Mouse (Mus musculus) myocyte (in vitro differentiated cells): Measurements from ENCODE around the gene Mab21l2. TPM values are rescaled to one million over a fixed set of nuclear protein-coding genes. Genes with fewer than 3 reads are reported as not detected.

Experiments used
- H3K27me3 ChIP-seq: one replicate; pipeline ENCODE4 v1.6.1; 2011; ENCODE audit not compliant: control insufficient read depth, insufficient read depth, insufficient read length
- H3K36me3 ChIP-seq: one replicate; pipeline ENCODE4 v1.6.1; 2011; ENCODE audit not compliant: control insufficient read depth, insufficient read depth
- H3K4me2 ChIP-seq: one replicate; pipeline ENCODE4 v1.6.1; 2011; ENCODE audit warnings: low read depth, control low read depth
- H3K4me3 ChIP-seq: one replicate; pipeline ENCODE4 v1.5.1; 2011; ENCODE audit warnings: mild to moderate bottlenecking, control low read depth, moderate library complexity
- H3K79me2 ChIP-seq: one replicate; pipeline ENCODE4 v1.6.1; 2011; ENCODE audit not compliant: control insufficient read depth, insufficient read depth
- H3ac ChIP-seq: one replicate; pipeline ENCODE4 v1.6.1; 2011; ENCODE audit not compliant: control insufficient read depth, insufficient read length
- CEBPB ChIP-seq: IDR thresholded peaks from 2 replicates; pipeline ENCODE4 v1.6.1; 2011; ENCODE audit warnings: mild to moderate bottlenecking, moderate library complexity; ENCODE audit not compliant: poor library complexity, insufficient read depth, severe bottlenecking
- E2F4 ChIP-seq: IDR thresholded peaks from one replicate; pipeline ENCODE4 v1.6.1; 2011; ENCODE audit warnings: mild to moderate bottlenecking, control low read depth, moderate library complexity; ENCODE audit not compliant: insufficient read depth
- MAX ChIP-seq: IDR thresholded peaks from one replicate; pipeline ENCODE4 v1.6.1; 2011; ENCODE audit warnings: low read depth, mild to moderate bottlenecking, control low read depth
- MYOD1 ChIP-seq, 3 experiments: IDR thresholded peaks; one replicate each; pipeline ENCODE4 v1.6.1; 2011; ENCODE audit warnings: control low read depth in 2 of 3, low read depth in 2 of 3, mild to moderate bottlenecking in 2 of 3, moderate library complexity in 1 of 3; ENCODE audit not compliant: insufficient read length in 2 of 3, control insufficient read depth in 1 of 3
- MYOG ChIP-seq, 3 experiments: IDR thresholded peaks; one replicate each; pipeline ENCODE4 v1.6.1; 2011; ENCODE audit warnings: control low read depth in 2 of 3, low read depth in 2 of 3, mild to moderate bottlenecking in 2 of 3; ENCODE audit not compliant: insufficient read length in 2 of 3, control insufficient read depth in 1 of 3, insufficient read depth in 1 of 3
- POLR2A ChIP-seq: IDR thresholded peaks from one replicate; pipeline ENCODE4 v1.6.1; 2011; ENCODE audit warnings: low read depth, mild to moderate bottlenecking, control low read depth, moderate library complexity; ENCODE audit not compliant: insufficient read length
- POLR2AphosphoS2 ChIP-seq: IDR thresholded peaks from one replicate; pipeline ENCODE4 v1.6.1; 2011; ENCODE audit warnings: low read depth, control low read depth; ENCODE audit not compliant: insufficient read length
- REST ChIP-seq: IDR thresholded peaks from one replicate; pipeline ENCODE4 v1.6.1; 2011; ENCODE audit warnings: mild to moderate bottlenecking, control low read depth, moderate library complexity; ENCODE audit not compliant: insufficient read depth, insufficient read length
- SRF ChIP-seq: IDR thresholded peaks from one replicate; pipeline ENCODE4 v1.6.1; 2011; ENCODE audit warnings: low read depth; ENCODE audit not compliant: control insufficient read depth, insufficient read length
- TCF12 ChIP-seq: IDR thresholded peaks from one replicate; pipeline ENCODE4 v1.6.1; 2011; ENCODE audit warnings: mild to moderate bottlenecking, control low read depth; ENCODE audit not compliant: poor library complexity, insufficient read depth, severe bottlenecking
- TCF3 ChIP-seq: IDR thresholded peaks from one replicate; pipeline ENCODE4 v1.6.1; 2011; ENCODE audit warnings: low read depth, control low read depth; ENCODE audit not compliant: insufficient read length
- USF1 ChIP-seq: IDR thresholded peaks from one replicate; pipeline ENCODE4 v1.6.1; 2011; ENCODE audit warnings: low read depth, mild to moderate bottlenecking, control low read depth, moderate library complexity
- polyA plus RNA-seq: library from polyadenylated mRNA; unstranded; fragments of >200 nt; fragmentation: generic; extraction: Trizol; gene quantifications from one replicate; pipeline ENCODE4 v1.2.1, GENCODE M21; 2012; ENCODE audit warnings: missing spikeins

Gene Mab21l2
- polyA plus RNA-seq, 1 experiment = not detected

- Histone ChIP-seq H3K27me3 (no peaks in the 10 kb centered on the region), H3ac (no peak overlapping the region), H3K36me3 (no peaks in the 10 kb centered on the region), H3K79me2 (no peaks in the 10 kb centered on the region), H3K4me3 (no peak overlapping the region), H3K4me2 (no peak overlapping the region)
- no peak for TF ChIP-seq MAX
- no peak for TF ChIP-seq USF1
- TF ChIP-seq TCF12 = no peak
- TF ChIP-seq SRF = no peak
- TF ChIP-seq CEBPB = no peak
- TF ChIP-seq POLR2AphosphoS2 = no peak
- no peak for TF ChIP-seq POLR2A
- TF ChIP-seq MYOG (IDR thresholded peaks at IDR 0.05; ENCODE audit: control insufficient read depth in 1 of 3, insufficient read depth in 1 of 3, insufficient read length in 2 of 3, low read depth in 2 of 3) = no peak
- TF ChIP-seq REST = no peak
- TF ChIP-seq TCF3 = no peak
These were observed 2.5 kb downstream of the Mab21l2 start for GRCm38 (mm10) chr3:86545945-86546344.

GRCm38 (mm10) chr3:86544785-86545184 lies 3.6 kb downstream of the Mab21l2 start:
- no peak overlapping the region for H3K4me3 ChIP-seq

GRCm38 (mm10) chr3:86541863-86542397 lies 6.5 kb downstream of the Mab21l2 start:
- no peaks in the 10 kb centered on the region for H3K36me3 ChIP-seq
- TF ChIP-seq SRF = no peak
- TF ChIP-seq POLR2AphosphoS2 = no peak
- no peak for TF ChIP-seq TCF12
- no peak for TF ChIP-seq CEBPB
- no peak for TF ChIP-seq E2F4
- TF ChIP-seq USF1 = no peak
- no peak for TF ChIP-seq MYOG (IDR thresholded peaks at IDR 0.05; ENCODE audit: control insufficient read depth in 1 of 3, insufficient read depth in 1 of 3, insufficient read length in 2 of 3, low read depth in 2 of 3)
- TF ChIP-seq MYOD1 (IDR thresholded peaks at IDR 0.05; ENCODE audit: control insufficient read depth in 1 of 3, insufficient read length in 2 of 3, low read depth in 2 of 3) = no peak
- no peak for TF ChIP-seq POLR2A
- no peak for TF ChIP-seq MAX
- TF ChIP-seq TCF3 = no peak
- TF ChIP-seq REST = no peak
- no peaks in the 10 kb centered on the region for H3K79me2 ChIP-seq
- H3ac ChIP-seq = no peak overlapping the region
- no peak overlapping the region for H3K4me2 ChIP-seq
- H3K27me3 ChIP-seq = no peaks in the 10 kb centered on the region
- no peak overlapping the region for H3K4me3 ChIP-seq

More at GRCm38 (mm10) chr3:86544785-86545184, 3.6 kb downstream of the Mab21l2 start:
- Histone ChIP-seq H3K27me3 (no peaks in the 10 kb centered on the region), H3K79me2 (no peaks in the 10 kb centered on the region), H3K36me3 (no peaks in the 10 kb centered on the region), H3ac (no peak overlapping the region), H3K4me2 (no peak overlapping the region)
- TF ChIP-seq USF1 (no peak), POLR2AphosphoS2 (no peak)

- H3K36me3 ChIP-seq = no peaks in the 10 kb centered on the region
- no peaks in the 10 kb centered on the region for H3K27me3 ChIP-seq
- no peaks in the 10 kb centered on the region for H3K79me2 ChIP-seq
- TF ChIP-seq MYOG (IDR thresholded peaks at IDR 0.05; ENCODE audit: control insufficient read depth in 1 of 3, insufficient read depth in 1 of 3, insufficient read length in 2 of 3, low read depth in 2 of 3) (no peak), CEBPB (no peak), TCF12 (no peak), SRF (no peak), USF1 (no peak), REST (no peak), TCF3 (no peak), MYOD1 (IDR thresholded peaks at IDR 0.05; ENCODE audit: control insufficient read depth in 1 of 3, insufficient read length in 2 of 3, low read depth in 2 of 3) (no peak), POLR2A (no peak), POLR2AphosphoS2 (no peak), E2F4 (no peak), MAX (no peak)
- H3ac ChIP-seq = no peak overlapping the region
- no peak overlapping the region for H3K4me3 ChIP-seq
- H3K4me2 ChIP-seq = no peak overlapping the region
These were observed 7.3 kb downstream of the Mab21l2 start for GRCm38 (mm10) chr3:86541074-86541614.

GRCm38 (mm10) chr3:86539555-86540168 lies 8.8 kb downstream of the Mab21l2 start:
- Histone ChIP-seq H3K36me3 (no peaks in the 10 kb centered on the region), H3K4me3 (no peak overlapping the region), H3K4me2 (peak overlapping the region; percentile 55), H3ac (no peak overlapping the region), H3K27me3 (no peaks in the 10 kb centered on the region), H3K79me2 (no peaks in the 10 kb centered on the region)
- TF ChIP-seq MAX = no peak
- no peak for TF ChIP-seq E2F4
